Mouse (Mus musculus): ENCODE results near the gene Cdkl1. TPM values are rescaled to one million over a fixed set of nuclear protein-coding genes. Genes with fewer than 3 reads are reported as not detected.

Gene Cdkl1
- polyA plus RNA-seq, 1 experiment, result 2.5 TPM

DNA sequence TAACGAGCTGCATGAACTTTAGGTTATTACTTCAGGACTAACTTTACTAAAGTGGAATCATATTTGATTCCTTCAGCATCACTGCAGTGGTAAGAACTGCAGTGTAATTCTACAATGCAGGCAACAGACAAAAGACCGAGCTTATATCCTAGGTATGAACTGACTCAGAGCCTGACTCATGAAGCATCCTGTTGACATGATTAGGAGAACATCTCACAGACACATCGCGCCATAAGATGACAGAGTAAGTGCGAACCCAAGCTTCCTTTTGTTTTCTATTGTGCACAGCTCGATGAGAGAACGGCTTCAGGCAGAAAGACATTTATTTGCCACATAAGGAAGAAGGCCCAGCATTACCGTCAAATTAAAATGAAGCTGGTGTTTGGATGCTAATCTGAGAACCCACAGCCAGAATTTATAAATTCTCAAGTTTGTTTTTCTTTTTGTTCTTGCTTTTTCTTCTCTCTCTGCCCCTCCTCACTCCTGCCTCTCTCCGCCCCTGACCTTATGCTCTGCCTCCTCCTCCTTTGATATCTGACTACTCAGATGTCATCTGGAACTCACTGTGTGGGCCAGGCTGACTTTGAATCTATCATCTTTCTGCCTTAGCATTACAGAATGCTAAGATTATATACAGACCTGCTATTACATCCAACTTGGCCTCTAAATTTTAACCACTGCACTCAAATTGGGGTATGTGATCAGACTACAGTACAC, 34.0 kb upstream of the Cdkl1 start:
- Histone ChIP-seq H3K27ac (ENCODE audit: control insufficient read depth, insufficient read depth, low read length) (no peak overlapping the region), H3K4me3 (ENCODE audit: control insufficient read depth, insufficient read depth, low read length) (no peak overlapping the region), H3K4me1 (replicated peaks; ENCODE audit: control insufficient read depth, insufficient read depth, low read length) (0 out of 2 replicates have a peak, but pooled peaks cover 2% of the 10 kb centered on the region), H3K36me3 (ENCODE audit: control insufficient read depth, insufficient read depth, low read length) (peaks cover 17% of the 10 kb centered on the region), H3K27me3 (ENCODE audit: control insufficient read depth, insufficient read depth, low read length) (no peaks in the 10 kb centered on the region)
- TF ChIP-seq POLR2A (IDR thresholded peaks at IDR 0.05; ENCODE audit: control insufficient read depth, extremely low read depth, insufficient read depth, low read length, poor library complexity) (no peak), CTCF (IDR thresholded peaks at IDR 0.05; ENCODE audit: borderline replicate concordance, control insufficient read depth, extremely low read depth, insufficient read depth, low read length, poor library complexity) (no peak)
- no peak for DNase-seq
- WGBS, result 94% methylated on average over 9 of the region's 9 CpGs

DNA sequence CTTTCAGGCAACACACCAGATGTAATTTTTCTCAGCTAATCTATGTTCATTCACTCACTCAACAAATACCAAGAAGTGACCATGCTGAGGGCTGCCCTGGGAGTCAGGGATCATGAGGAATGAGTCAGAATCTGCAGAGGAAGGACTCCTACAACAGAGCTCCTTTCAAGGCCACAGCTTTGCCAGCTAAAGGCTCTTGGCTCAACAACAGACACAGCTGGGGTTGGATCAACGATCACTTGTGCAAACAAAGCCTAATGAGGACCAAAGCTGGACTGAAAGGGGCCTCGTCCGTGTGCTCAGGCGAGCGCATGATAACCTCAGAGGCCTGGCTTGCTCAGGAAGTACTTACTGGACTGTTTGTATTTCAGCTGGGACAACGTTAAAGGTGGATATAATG, 23.2 kb upstream of the Cdkl1 start:
- whole genome bisulfite sequencing, result 85% methylated on average over 6 of the region's 6 CpGs
- Histone ChIP-seq H3K4me1 (replicated peaks; ENCODE audit: control insufficient read depth, insufficient read depth, low read length) (no peaks in the 10 kb centered on the region), H3K27me3 (ENCODE audit: control insufficient read depth, insufficient read depth, low read length) (no peaks in the 10 kb centered on the region), H3K36me3 (ENCODE audit: control insufficient read depth, insufficient read depth, low read length) (peaks cover 9% of the 10 kb centered on the region), H3K4me3 (ENCODE audit: control insufficient read depth, insufficient read depth, low read length) (no peak overlapping the region), H3K27ac (ENCODE audit: control insufficient read depth, insufficient read depth, low read length) (no peak overlapping the region)
- TF ChIP-seq POLR2A (IDR thresholded peaks at IDR 0.05; ENCODE audit: control insufficient read depth, extremely low read depth, insufficient read depth, low read length, poor library complexity) (no peak), CTCF (IDR thresholded peaks at IDR 0.05; ENCODE audit: borderline replicate concordance, control insufficient read depth, extremely low read depth, insufficient read depth, low read length, poor library complexity) (no peak)
- DNase-seq, result no peak

GRCm38 (mm10) chr12:69813596-69813995, 22.5 kb upstream of the Cdkl1 start:
- TF ChIP-seq POLR2A (IDR thresholded peaks at IDR 0.05; ENCODE audit: control insufficient read depth, extremely low read depth, insufficient read depth, low read length, poor library complexity) (no peak), CTCF (IDR thresholded peaks at IDR 0.05; ENCODE audit: borderline replicate concordance, control insufficient read depth, extremely low read depth, insufficient read depth, low read length, poor library complexity) (no peak)
- no peak overlapping the region for H3K4me3 ChIP-seq (ENCODE audit: control insufficient read depth, insufficient read depth, low read length)
- WGBS, result 94% methylated on average over 2 of the region's 2 CpGs
- DNase-seq, result no peak
- no peaks in the 10 kb centered on the region for H3K4me1 ChIP-seq (replicated peaks; ENCODE audit: control insufficient read depth, insufficient read depth, low read length)
- H3K27ac ChIP-seq (ENCODE audit: control insufficient read depth, insufficient read depth, low read length), result no peak overlapping the region
- H3K27me3 ChIP-seq (ENCODE audit: control insufficient read depth, insufficient read depth, low read length), result no peaks in the 10 kb centered on the region
- H3K36me3 ChIP-seq (ENCODE audit: control insufficient read depth, insufficient read depth, low read length), result peaks cover 13% of the 10 kb centered on the region

- 94% methylated on average over 3 of the region's 3 CpGs for WGBS
- Histone ChIP-seq H3K27me3 (ENCODE audit: control insufficient read depth, insufficient read depth, low read length) (no peaks in the 10 kb centered on the region), H3K27ac (ENCODE audit: control insufficient read depth, insufficient read depth, low read length) (no peak overlapping the region), H3K4me3 (ENCODE audit: control insufficient read depth, insufficient read depth, low read length) (no peak overlapping the region), H3K36me3 (ENCODE audit: control insufficient read depth, insufficient read depth, low read length) (peaks cover 13% of the 10 kb centered on the region), H3K4me1 (replicated peaks; ENCODE audit: control insufficient read depth, insufficient read depth, low read length) (no peaks in the 10 kb centered on the region)
- no peak for DNase-seq
- TF ChIP-seq CTCF (IDR thresholded peaks at IDR 0.05; ENCODE audit: borderline replicate concordance, control insufficient read depth, extremely low read depth, insufficient read depth, low read length, poor library complexity), result no peak
- no peak for TF ChIP-seq POLR2A (IDR thresholded peaks at IDR 0.05; ENCODE audit: control insufficient read depth, extremely low read depth, insufficient read depth, low read length, poor library complexity)
Measured at GRCm38 (mm10) chr12:69812986-69813385, 21.9 kb upstream of the Cdkl1 start.

- H3K36me3 ChIP-seq (ENCODE audit: control insufficient read depth, insufficient read depth, low read length), result peaks cover 13% of the 10 kb centered on the region
- no peak for DNase-seq
- no peak overlapping the region for H3K27ac ChIP-seq (ENCODE audit: control insufficient read depth, insufficient read depth, low read length)
- H3K27me3 ChIP-seq (ENCODE audit: control insufficient read depth, insufficient read depth, low read length), result no peaks in the 10 kb centered on the region
- no peaks in the 10 kb centered on the region for H3K4me1 ChIP-seq (replicated peaks; ENCODE audit: control insufficient read depth, insufficient read depth, low read length)
- TF ChIP-seq POLR2A (IDR thresholded peaks at IDR 0.05; ENCODE audit: control insufficient read depth, extremely low read depth, insufficient read depth, low read length, poor library complexity) (no peak), CTCF (IDR thresholded peaks at IDR 0.05; ENCODE audit: borderline replicate concordance, control insufficient read depth, extremely low read depth, insufficient read depth, low read length, poor library complexity) (no peak)
- 65% methylated on average over 1 of the region's 1 CpGs for WGBS
- H3K4me3 ChIP-seq (ENCODE audit: control insufficient read depth, insufficient read depth, low read length), result no peak overlapping the region
Measured at GRCm38 (mm10) chr12:69811976-69812375, 20.9 kb upstream of the Cdkl1 start.

- H3K27ac ChIP-seq (ENCODE audit: control insufficient read depth, insufficient read depth, low read length), result no peak overlapping the region
Measured at GRCm38 (mm10) chr12:69809439-69809838, 18.4 kb upstream of the Cdkl1 start.

More at GRCm38 (mm10) chr12:69809439-69809838, 18.4 kb upstream of the Cdkl1 start:
- DNase-seq, result no peak
- Histone ChIP-seq H3K36me3 (ENCODE audit: control insufficient read depth, insufficient read depth, low read length) (peaks cover 8% of the 10 kb centered on the region; the same call in 1 of the 2 replicates), H3K27me3 (ENCODE audit: control insufficient read depth, insufficient read depth, low read length) (no peaks in the 10 kb centered on the region), H3K4me3 (ENCODE audit: control insufficient read depth, insufficient read depth, low read length) (no peak overlapping the region), H3K4me1 (replicated peaks; ENCODE audit: control insufficient read depth, insufficient read depth, low read length) (no peaks in the 10 kb centered on the region)
- TF ChIP-seq CTCF (IDR thresholded peaks at IDR 0.05; ENCODE audit: borderline replicate concordance, control insufficient read depth, extremely low read depth, insufficient read depth, low read length, poor library complexity) (no peak), POLR2A (IDR thresholded peaks at IDR 0.05; ENCODE audit: control insufficient read depth, extremely low read depth, insufficient read depth, low read length, poor library complexity) (no peak)
- WGBS, result 96% methylated on average over 3 of the region's 3 CpGs
